Mouse (Mus musculus): ENCODE measurements around the gene Max. TPM values are rescaled to one million over a fixed set of nuclear protein-coding genes. Genes with fewer than 3 reads are reported as not detected.

The Max gene
- total and polyA plus RNA-seq, 3 experiments: 48.2 to 356 (median 164) TPM

DNA sequence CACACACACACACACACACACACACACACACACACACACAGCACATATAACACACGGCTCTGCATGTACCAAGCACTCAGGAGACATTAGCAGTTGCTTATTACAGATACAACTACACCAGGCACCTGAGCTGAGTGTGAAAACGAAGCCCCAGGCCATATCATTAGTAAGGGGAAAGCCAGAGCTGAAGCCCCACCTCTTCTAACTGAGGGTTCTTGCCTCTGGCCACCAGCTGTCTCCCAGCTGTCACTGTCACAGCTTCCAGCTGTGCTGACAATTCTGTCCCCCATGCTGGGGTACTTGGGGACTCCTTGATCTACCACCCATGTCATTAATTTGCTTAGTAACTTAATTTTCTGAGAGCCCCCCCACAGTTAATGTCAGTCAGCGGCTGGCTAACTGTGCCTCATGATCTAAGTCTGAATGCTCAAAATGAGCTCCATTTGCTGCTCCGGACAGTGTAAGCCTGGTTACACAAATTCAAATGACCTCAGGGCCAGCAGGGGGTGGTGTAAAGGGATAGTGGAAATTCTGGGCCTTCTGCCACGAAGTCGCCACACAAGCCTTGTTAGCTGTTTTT lies 38.8 kb upstream of the Max start:
- Histone ChIP-seq H3K27ac (ENCODE audit: control insufficient read depth, low read depth, low read length) (peak overlapping the region; percentile 66), H3K4me1 (ENCODE audit: control insufficient read depth in 1 of 2, insufficient read depth in 2 of 2, low read length in 2 of 2) (peaks cover 10 to 37% of the 10 kb centered on the region in 2 experiments), H3K9ac (ENCODE audit: control insufficient read depth, low read depth, low read length, poor library complexity, severe bottlenecking) (peak overlapping the region; percentile 49), H3K9me3 (replicated peaks; ENCODE audit: insufficient read depth, low read length) (no peaks in the 10 kb centered on the region), H3K79me2 (ENCODE audit: control insufficient read depth, insufficient read depth, low read length, poor library complexity) (no peaks in the 10 kb centered on the region), H3K36me3 (ENCODE audit: control insufficient read depth in 1 of 2, insufficient read depth in 2 of 2, low read length in 2 of 2) (peaks cover 0 to 23% of the 10 kb centered on the region in 2 experiments; a peak in 2 of 4 replicates), H3K4me3 (ENCODE audit: control insufficient read depth in 1 of 2, insufficient read depth in 1 of 2, low read depth in 2 of 2, low read length in 2 of 2) (peak overlapping the region in 1 of 2 experiments; percentile 6; a peak in 1 of 4 replicates), H3K27me3 (ENCODE audit: control insufficient read depth in 1 of 2, insufficient read depth in 2 of 2, low read length in 2 of 2) (no peaks in the 10 kb centered on the region)
- DNase-seq (ENCODE audit: low read depth, low spot score): peak; percentile 71
- TF ChIP-seq ZNF384 (IDR thresholded peaks at IDR 0.05; ENCODE audit: low read depth, low read length) (peak; percentile 49; the same call in 1 of the 2 replicates), MAX (IDR thresholded peaks at IDR 0.05; ENCODE audit: low read length) (no peak), CHD2 (IDR thresholded peaks at IDR 0.05; ENCODE audit: low read length) (no peak), ZC3H11A (IDR thresholded peaks at IDR 0.05; ENCODE audit: low read depth, low read length) (peak; percentile 54), MYC (IDR thresholded peaks at IDR 0.05; ENCODE audit: low read depth, low read length) (no peak), GABPA (IDR thresholded peaks at IDR 0.05; ENCODE audit: low read depth, low read length) (no peak), RAD21 (IDR thresholded peaks at IDR 0.05; ENCODE audit: low read depth, low read length) (peak; percentile 31), ELF1 (IDR thresholded peaks at IDR 0.05; ENCODE audit: low read depth, low read length) (no peak), POLR2A (IDR thresholded peaks at IDR 0.05; ENCODE audit: control insufficient read depth in 1 of 2, insufficient read depth in 1 of 2, low read depth in 1 of 2, low read length in 2 of 2, poor library complexity in 1 of 2) (no peak), USF1 (IDR thresholded peaks at IDR 0.05; ENCODE audit: low read depth, low read length) (no peak), MXI1 (IDR thresholded peaks at IDR 0.05; ENCODE audit: low read depth, low read length) (0 out of 2 replicates have a peak, but pooled peaks have one; percentile 28), ETS1 (IDR thresholded peaks at IDR 0.05; ENCODE audit: low read depth, low read length) (peak; percentile 76; the same call in 1 of the 2 replicates), MEF2A (IDR thresholded peaks at IDR 0.05; ENCODE audit: extremely low read depth, insufficient replicate concordance, low read depth, low read length, poor library complexity, severe bottlenecking) (no peak), MAZ (IDR thresholded peaks at IDR 0.05; ENCODE audit: low read depth, low read length) (0 out of 2 replicates have a peak, but pooled peaks have one; percentile 38), SMC3 (IDR thresholded peaks at IDR 0.05; ENCODE audit: low read depth, low read length) (peak; percentile 67), HCFC1 (IDR thresholded peaks at IDR 0.05; ENCODE audit: low read depth, low read length) (0 out of 2 replicates have a peak, but pooled peaks have one; percentile 15), TAL1 (IDR thresholded peaks at IDR 0.05; ENCODE audit: low read length) (no peak), CTCF (IDR thresholded peaks at IDR 0.05 in 2 of 3, conservative IDR thresholded peaks at IDR 0.05 in 1 of 3; ENCODE audit: control insufficient read depth in 1 of 3, insufficient read depth in 1 of 3, low read depth in 2 of 3, low read length in 3 of 3, poor library complexity in 1 of 3, severe bottlenecking in 1 of 3) (peak in 2 of 3 experiments; percentile 15 to 46; a peak in 2 of 6 replicates), MAFK (IDR thresholded peaks at IDR 0.05; ENCODE audit: borderline replicate concordance, low read depth, low read length) (no peak), SIN3A (IDR thresholded peaks at IDR 0.05; ENCODE audit: low read length) (peak; percentile 67), POLR2AphosphoS5 (IDR thresholded peaks at IDR 0.05; ENCODE audit: borderline replicate concordance, low read depth, low read length) (no peak)

Data from MEL (cell line).